Mouse (Mus musculus): Measurements from ENCODE around the gene Clmp. TPM values are rescaled to one million over a fixed set of nuclear protein-coding genes. Genes with fewer than 3 reads are reported as not detected.

The Clmp gene
- polyA plus RNA-seq, 1 experiment from 2014 or later: 45.8 TPM

- Histone ChIP-seq H3K9me3 (no peaks in the 10 kb centered on the region), H3K4me2 (replicated peaks) (no peak overlapping the region), H3K36me3 (no peaks in the 10 kb centered on the region), H3K4me3 (replicated peaks) (no peak overlapping the region), H3K9ac (replicated peaks) (no peak overlapping the region), H3K27me3 (no peaks in the 10 kb centered on the region), H3K27ac (no peak overlapping the region), H3K4me1 (replicated peaks) (peaks cover 18% of the 10 kb centered on the region)
- 66% methylated on average over 2 of the region's 2 CpGs for WGBS
- no peak for ATAC-seq
Observed at GRCm38 (mm10) chr9:40723311-40723772, 37.6 kb downstream of the Clmp start.

GRCm38 (mm10) chr9:40724978-40725377 is 39.2 kb downstream of the Clmp start:
- ATAC-seq: no peak
- H3K27me3 ChIP-seq: no peaks in the 10 kb centered on the region
- no peak overlapping the region for H3K4me2 ChIP-seq (replicated peaks)
- H3K4me1 ChIP-seq (replicated peaks): peaks cover 18% of the 10 kb centered on the region
- no peaks in the 10 kb centered on the region for H3K36me3 ChIP-seq
- no peak overlapping the region for H3K9ac ChIP-seq (replicated peaks)
- no peak overlapping the region for H3K4me3 ChIP-seq (replicated peaks)
- H3K9me3 ChIP-seq: no peaks in the 10 kb centered on the region
- H3K27ac ChIP-seq: no peak overlapping the region
- 47% methylated on average over 5 of the region's 5 CpGs for whole genome bisulfite sequencing

- no peaks in the 10 kb centered on the region for H3K9me3 ChIP-seq
- peaks cover 29% of the 10 kb centered on the region for H3K4me1 ChIP-seq (replicated peaks)
- no peak overlapping the region for H3K4me2 ChIP-seq (replicated peaks)
- WGBS: 85% methylated on average over 4 of the region's 4 CpGs
- ATAC-seq: no peak
- no peak overlapping the region for H3K9ac ChIP-seq (replicated peaks)
- no peaks in the 10 kb centered on the region for H3K36me3 ChIP-seq
- no peak overlapping the region for H3K27ac ChIP-seq
- no peak overlapping the region for H3K4me3 ChIP-seq (replicated peaks)
- H3K27me3 ChIP-seq: no peaks in the 10 kb centered on the region
Observed at GRCm38 (mm10) chr9:40727140-40727823, 41.5 kb downstream of the Clmp start.

GRCm38 (mm10) chr9:40727824-40728495 is 42.2 kb downstream of the Clmp start:
- peaks cover 29% of the 10 kb centered on the region for H3K4me1 ChIP-seq (replicated peaks)
- no peaks in the 10 kb centered on the region for H3K9me3 ChIP-seq
- H3K4me2 ChIP-seq (replicated peaks): no peak overlapping the region
- no peaks in the 10 kb centered on the region for H3K27me3 ChIP-seq
- no peak overlapping the region for H3K4me3 ChIP-seq (replicated peaks)
- H3K27ac ChIP-seq: no peak overlapping the region
- WGBS: 89% methylated on average over 7 of the region's 7 CpGs
- ATAC-seq: no peak
- H3K36me3 ChIP-seq: no peaks in the 10 kb centered on the region
- no peak overlapping the region for H3K9ac ChIP-seq (replicated peaks)

- H3K27me3 ChIP-seq: no peaks in the 10 kb centered on the region
- no peaks in the 10 kb centered on the region for H3K9me3 ChIP-seq
- H3K4me1 ChIP-seq (replicated peaks): peaks cover 21% of the 10 kb centered on the region
- WGBS: 62% methylated on average over 12 of the region's 12 CpGs
- peak; percentile 55; the same call in 1 of the 2 replicates for ATAC-seq
- H3K36me3 ChIP-seq: no peaks in the 10 kb centered on the region
- H3K27ac ChIP-seq: peak overlapping the region; percentile 91
- peak overlapping the region; percentile 68 for H3K4me2 ChIP-seq (replicated peaks)
- H3K9ac ChIP-seq (replicated peaks): peak overlapping the region; percentile 67
- peak overlapping the region; percentile 40 for H3K4me3 ChIP-seq (replicated peaks)
Observed at GRCm38 (mm10) chr9:40730302-40730700, 44.5 kb downstream of the Clmp start.

GRCm38 (mm10) chr9:40730701-40731590 is 45.2 kb downstream of the Clmp start:
- Histone ChIP-seq H3K4me3 (replicated peaks) (peak overlapping the region; percentile 40), H3K36me3 (no peaks in the 10 kb centered on the region), H3K27ac (peak overlapping the region; percentile 91), H3K9me3 (no peaks in the 10 kb centered on the region), H3K27me3 (no peaks in the 10 kb centered on the region), H3K9ac (replicated peaks) (peak overlapping the region; percentile 67), H3K4me1 (replicated peaks) (peaks cover 16% of the 10 kb centered on the region), H3K4me2 (replicated peaks) (peak overlapping the region; percentile 68)
- ATAC-seq: peak; percentile 84
- WGBS: under 1% methylated on average over 35 of the region's 35 CpGs

- H3K4me2 ChIP-seq (replicated peaks): peak overlapping the region; percentile 68
- no peaks in the 10 kb centered on the region for H3K36me3 ChIP-seq
- H3K4me3 ChIP-seq (replicated peaks): peak overlapping the region; percentile 40
- ATAC-seq: no peak
- no peak overlapping the region for H3K9ac ChIP-seq (replicated peaks)
- H3K27me3 ChIP-seq: no peaks in the 10 kb centered on the region
- H3K4me1 ChIP-seq (replicated peaks): peaks cover 16% of the 10 kb centered on the region
- WGBS: 12% methylated on average over 7 of the region's 7 CpGs
- H3K27ac ChIP-seq: peak overlapping the region; percentile 91
- no peaks in the 10 kb centered on the region for H3K9me3 ChIP-seq
Observed at GRCm38 (mm10) chr9:40731591-40732048, 45.9 kb downstream of the Clmp start.

GRCm38 (mm10) chr9:40732302-40732701 is 46.5 kb downstream of the Clmp start:
- peak; percentile 55; the same call in 1 of the 2 replicates for ATAC-seq
- no peak overlapping the region for H3K9ac ChIP-seq (replicated peaks)
- H3K27ac ChIP-seq: no peak overlapping the region
- no peaks in the 10 kb centered on the region for H3K36me3 ChIP-seq
- 26% methylated on average over 2 of the region's 2 CpGs for WGBS
- no peaks in the 10 kb centered on the region for H3K9me3 ChIP-seq
- H3K4me2 ChIP-seq (replicated peaks): no peak overlapping the region
- peaks cover 16% of the 10 kb centered on the region for H3K4me1 ChIP-seq (replicated peaks)
- H3K4me3 ChIP-seq (replicated peaks): no peak overlapping the region
- no peaks in the 10 kb centered on the region for H3K27me3 ChIP-seq

- Histone ChIP-seq H3K9ac (replicated peaks) (no peak overlapping the region), H3K4me2 (replicated peaks) (no peak overlapping the region), H3K27me3 (no peaks in the 10 kb centered on the region), H3K36me3 (no peaks in the 10 kb centered on the region), H3K27ac (no peak overlapping the region), H3K4me1 (replicated peaks) (no peaks in the 10 kb centered on the region), H3K9me3 (no peaks in the 10 kb centered on the region), H3K4me3 (replicated peaks) (no peak overlapping the region)
- no peak for ATAC-seq
- 84% methylated on average over 6 of the region's 6 CpGs for WGBS
Observed at GRCm38 (mm10) chr9:40737117-40737516, 51.4 kb downstream of the Clmp start.

- H3K27me3 ChIP-seq: no peaks in the 10 kb centered on the region
- H3K9me3 ChIP-seq: no peaks in the 10 kb centered on the region
- H3K36me3 ChIP-seq: no peaks in the 10 kb centered on the region
- H3K27ac ChIP-seq: 0 out of 2 replicates have a peak overlapping the region, but pooled peaks have one; percentile 32
- WGBS: 65% methylated on average over 7 of the region's 7 CpGs
- no peak overlapping the region for H3K4me3 ChIP-seq (replicated peaks)
- H3K4me2 ChIP-seq (replicated peaks): no peak overlapping the region
- ATAC-seq: no peak
- H3K9ac ChIP-seq (replicated peaks): no peak overlapping the region
- H3K4me1 ChIP-seq (replicated peaks): peaks cover 23% of the 10 kb centered on the region
Observed at GRCm38 (mm10) chr9:40743525-40744034, 57.8 kb downstream of the Clmp start.

- H3K36me3 ChIP-seq: no peaks in the 10 kb centered on the region
- H3K27ac ChIP-seq: 0 out of 2 replicates have a peak overlapping the region, but pooled peaks have one; percentile 8
- H3K27me3 ChIP-seq: no peaks in the 10 kb centered on the region
- peaks cover 23% of the 10 kb centered on the region for H3K4me1 ChIP-seq (replicated peaks)
- H3K4me2 ChIP-seq (replicated peaks): no peak overlapping the region
- 55% methylated on average over 3 of the region's 3 CpGs for WGBS
- no peak overlapping the region for H3K9ac ChIP-seq (replicated peaks)
- H3K4me3 ChIP-seq (replicated peaks): no peak overlapping the region
- H3K9me3 ChIP-seq: no peaks in the 10 kb centered on the region
- ATAC-seq: no peak
Observed at GRCm38 (mm10) chr9:40744233-40744632, 58.5 kb downstream of the Clmp start.

Measured in midbrain, embryonic 13.5 days (tissue).